Mouse (Mus musculus): ENCODE results near the gene Fbxo10.
"Not testable (repeated sequence)": the region's sequence is repeated elsewhere in the genome, so short reads cannot be mapped to it uniquely, and the experiment has no call there.

Fbxo10 gene

DNA sequence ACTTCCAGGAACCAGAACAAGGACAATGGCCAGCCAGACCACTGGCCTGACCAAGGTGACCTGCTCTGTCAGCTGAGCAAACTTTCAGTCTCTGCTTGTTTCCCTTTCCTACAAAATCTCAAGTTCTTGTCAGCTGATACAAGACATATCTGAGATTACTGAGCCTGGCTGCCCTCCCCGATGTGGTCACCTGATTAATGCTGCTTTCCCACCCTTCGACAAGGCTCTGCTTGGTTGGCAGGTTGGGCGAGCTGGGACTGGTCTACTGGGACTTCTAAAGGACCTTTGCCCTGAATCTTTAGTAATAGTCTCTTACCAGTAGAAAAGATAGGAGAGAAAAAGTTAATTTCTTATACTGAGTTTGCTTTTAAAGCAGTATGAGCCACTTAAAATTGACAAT lies 79.0 kb downstream of the Fbxo10 start:
- DNase-seq (ENCODE audit: extremely low spot score, low spot score), result no peak

GRCm38 (mm10) chr4:45000001-45000400 lies 84.4 kb downstream of the Fbxo10 start:
- no peak for DNase-seq (ENCODE audit: extremely low spot score, low spot score)

GRCm38 (mm10) chr4:44998071-44998470 lies 86.3 kb downstream of the Fbxo10 start:
- DNase-seq (ENCODE audit: extremely low spot score, low spot score), result no peak

- no peak for DNase-seq (ENCODE audit: extremely low spot score, low spot score)
Measured at GRCm38 (mm10) chr4:44994776-44995175, 89.6 kb downstream of the Fbxo10 start.

DNA sequence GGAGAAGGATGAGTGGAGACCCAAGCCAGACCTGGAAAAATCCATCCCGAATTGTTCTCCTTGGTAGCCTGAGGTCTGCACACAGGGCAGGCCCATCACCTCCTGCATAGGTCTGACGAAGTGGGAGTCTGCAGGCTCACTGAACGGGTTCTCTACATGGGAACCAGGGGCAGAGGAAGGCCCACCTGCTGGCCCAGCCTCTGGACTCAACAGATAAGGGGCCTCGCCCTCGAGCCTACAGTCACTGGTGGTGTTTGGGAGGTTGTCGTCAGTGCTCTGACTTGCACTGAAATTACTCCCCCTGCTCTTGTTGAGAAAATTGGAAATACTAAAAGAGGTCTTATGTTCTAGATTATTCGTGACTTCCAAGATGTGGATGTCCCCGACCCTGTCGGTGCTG lies 90.6 kb downstream of the Fbxo10 start:
- DNase-seq (ENCODE audit: extremely low spot score, low spot score), result no peak

- not testable (repeated sequence) for DNase-seq (ENCODE audit: extremely low spot score, low spot score)
Measured at GRCm38 (mm10) chr4:44993179-44993578, 91.2 kb downstream of the Fbxo10 start.

DNA sequence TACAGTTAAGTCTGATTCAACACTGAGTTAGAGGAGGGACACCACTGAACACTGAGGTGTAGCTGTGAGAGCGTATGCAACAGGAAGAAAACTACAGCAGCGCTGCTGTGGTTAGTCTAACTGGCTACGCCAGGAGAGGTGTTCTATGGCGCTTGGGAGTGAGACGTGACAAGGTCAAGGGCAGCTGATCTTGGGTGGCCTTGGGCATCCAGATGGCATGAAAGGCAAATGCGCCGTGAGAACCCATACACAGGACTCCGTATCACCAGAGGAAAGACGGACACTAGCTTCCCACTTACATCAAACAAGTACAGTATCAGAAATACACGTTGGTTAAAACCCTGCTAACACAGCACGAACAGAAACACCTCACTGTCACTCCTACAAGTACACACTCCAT lies 92.1 kb downstream of the Fbxo10 start:
- not testable (repeated sequence) for DNase-seq (ENCODE audit: extremely low spot score, low spot score)

- no peak for DNase-seq (ENCODE audit: extremely low spot score, low spot score)
Measured at GRCm38 (mm10) chr4:44990560-44990959, 93.8 kb downstream of the Fbxo10 start.

All from neural tube, embryonic 10.5 days (tissue).